Mouse (Mus musculus) embryo, embryonic 11.5 days (tissue): ENCODE results near the gene Rhog.
"Not testable (repeated sequence)": the region's sequence is repeated elsewhere in the genome, so short reads cannot be mapped to it uniquely, and the experiment has no call there.

Experiments used
- DNase-seq: peaks from one replicate; pipeline ENCODE4 v3.0.0-alpha.2; 2012; ENCODE audit warnings: low read depth, low spot score

Gene Rhog

GRCm38 (mm10) chr7:102255954-102256353, at the start of gene Rhog:
Rhog (minus strand) TSS chr7:102256054.
- no peak for DNase-seq

GRCm38 (mm10) chr7:102305596-102305995, 49.7 kb upstream of the Rhog start:
- DNase-seq, result no peak

- DNase-seq, result no peak
Observed at GRCm38 (mm10) chr7:102302471-102302870, 46.6 kb upstream of the Rhog start.

GRCm38 (mm10) chr7:102300761-102301160, 44.9 kb upstream of the Rhog start:
- DNase-seq, result no peak

GRCm38 (mm10) chr7:102293234-102293633, 37.4 kb upstream of the Rhog start:
- DNase-seq, result peak; percentile 20

- DNase-seq, result no peak
Observed at GRCm38 (mm10) chr7:102292228-102292627, 36.4 kb upstream of the Rhog start.

GRCm38 (mm10) chr7:102289466-102289865, 33.6 kb upstream of the Rhog start:
- DNase-seq, result no peak

GRCm38 (mm10) chr7:102282261-102282660, 26.4 kb upstream of the Rhog start:
- DNase-seq, result no peak

GRCm38 (mm10) chr7:102281403-102281802, 25.5 kb upstream of the Rhog start:
- DNase-seq, result no peak

- DNase-seq, result no peak
Observed at GRCm38 (mm10) chr7:102272422-102272948, 16.6 kb upstream of the Rhog start.

- no peak for DNase-seq
Observed at GRCm38 (mm10) chr7:102268395-102268748, 12.5 kb upstream of the Rhog start.

- DNase-seq, result peak; percentile 32
Observed at GRCm38 (mm10) chr7:102267601-102268394, 11.9 kb upstream of the Rhog start, which contains the start of gene Stim1. Stim1 (plus strand) TSS chr7:102267806.

GRCm38 (mm10) chr7:102267113-102267579, 11.3 kb upstream of the Rhog start:
- DNase-seq, result peak; percentile 86

- no peak for DNase-seq
Observed at GRCm38 (mm10) chr7:102266401-102267042, 10.7 kb upstream of the Rhog start.

- not testable (repeated sequence) for DNase-seq
Observed at GRCm38 (mm10) chr7:102266021-102266400, 10.2 kb upstream of the Rhog start.

GRCm38 (mm10) chr7:102263020-102263419, 7.2 kb upstream of the Rhog start:
- no peak for DNase-seq

GRCm38 (mm10) chr7:102260518-102260917, 4.7 kb upstream of the Rhog start:
- no peak for DNase-seq

GRCm38 (mm10) chr7:102259716-102260479, 4.0 kb upstream of the Rhog start:
- DNase-seq, result no peak

GRCm38 (mm10) chr7:102258753-102259152, 2.9 kb upstream of the Rhog start:
- no peak for DNase-seq

- DNase-seq, result peak; percentile 50
Observed at GRCm38 (mm10) chr7:102258189-102258588, 2.3 kb upstream of the Rhog start.

- no peak for DNase-seq
Observed at GRCm38 (mm10) chr7:102256636-102257035, 782 bp upstream of the Rhog start.

GRCm38 (mm10) chr7:102253631-102254030, 2.2 kb downstream of the Rhog start:
- no peak for DNase-seq
